Mouse (Mus musculus) gonadal fat pad, adult 2 months (tissue): Measurements from ENCODE around the gene Caskin2. TPM values are rescaled to one million over a fixed set of nuclear protein-coding genes. Genes with fewer than 3 reads are reported as not detected.

Experiments used
- DNase-seq: peaks from one replicate; pipeline ENCODE4 v3.0.0-alpha.2; 2012; ENCODE audit warnings: low read depth
- polyA plus RNA-seq: library from polyadenylated mRNA; depleted of rRNA; stranded (reverse); fragments of >200 nt; gene quantifications from 2 replicates; pipeline ENCODE4 v1.2.3, GENCODE M21; 2012

The Caskin2 gene
- polyA plus RNA-seq, 1 experiment = 46.6 TPM

DNA sequence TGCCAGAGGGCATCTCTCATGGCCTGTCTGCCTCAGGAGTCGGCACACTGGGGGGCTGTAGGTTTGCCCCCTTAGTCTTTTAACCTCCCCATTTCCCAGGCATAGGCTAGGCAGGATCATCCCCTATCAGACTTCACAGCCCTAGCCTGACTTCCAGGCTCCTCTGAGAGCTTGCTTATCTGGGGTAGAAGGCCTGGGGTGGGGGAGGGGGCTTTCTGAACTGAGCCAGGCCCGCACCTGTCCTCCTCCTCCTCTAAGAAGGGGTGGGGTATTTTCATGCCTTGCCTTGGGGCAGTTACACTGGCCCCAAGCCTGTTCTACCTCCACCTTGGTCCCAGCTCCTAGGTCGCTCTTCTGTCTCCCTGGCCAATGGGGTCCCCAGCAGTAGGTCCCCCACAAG lies 18.1 kb upstream of the Caskin2 start:
- no peak for DNase-seq

DNA sequence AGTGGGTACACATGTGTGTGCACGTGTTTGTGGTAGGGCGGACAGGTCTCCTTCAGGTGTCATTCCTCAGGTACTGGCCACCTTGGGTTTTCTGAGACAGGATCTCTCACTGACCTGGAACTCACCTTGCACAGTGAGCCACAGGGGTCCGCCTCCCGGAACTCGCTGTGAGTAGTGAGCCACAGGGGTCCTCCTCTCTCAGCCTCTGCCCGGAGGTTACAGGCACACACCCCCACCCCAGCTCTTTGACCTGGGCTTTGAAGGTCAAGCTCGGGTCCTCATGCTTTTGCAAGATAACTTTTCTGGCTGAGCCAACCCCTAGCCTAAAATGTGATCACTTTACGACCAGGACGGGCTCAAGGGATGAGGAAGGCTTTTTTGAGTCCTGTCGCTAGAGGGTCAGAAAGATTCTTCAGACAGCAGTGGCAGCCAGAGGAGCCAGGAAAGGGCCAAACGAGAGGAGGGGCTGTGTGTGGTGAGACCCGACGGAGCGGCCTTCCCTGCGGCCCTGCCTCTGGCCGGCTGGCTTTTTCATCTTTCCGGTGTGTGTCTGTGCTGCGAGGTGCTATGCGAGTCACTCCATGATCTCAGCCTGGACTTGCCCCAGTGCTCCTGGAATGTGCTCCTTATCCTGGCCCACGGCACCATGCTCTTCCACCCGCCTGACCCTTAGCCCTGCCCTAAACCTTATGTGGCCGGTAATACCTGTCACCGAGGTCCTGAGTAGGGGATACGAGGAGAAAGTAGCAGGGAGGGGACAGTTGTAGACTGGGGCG lies 17.3 kb upstream of the Caskin2 start:
- DNase-seq = no peak

DNA sequence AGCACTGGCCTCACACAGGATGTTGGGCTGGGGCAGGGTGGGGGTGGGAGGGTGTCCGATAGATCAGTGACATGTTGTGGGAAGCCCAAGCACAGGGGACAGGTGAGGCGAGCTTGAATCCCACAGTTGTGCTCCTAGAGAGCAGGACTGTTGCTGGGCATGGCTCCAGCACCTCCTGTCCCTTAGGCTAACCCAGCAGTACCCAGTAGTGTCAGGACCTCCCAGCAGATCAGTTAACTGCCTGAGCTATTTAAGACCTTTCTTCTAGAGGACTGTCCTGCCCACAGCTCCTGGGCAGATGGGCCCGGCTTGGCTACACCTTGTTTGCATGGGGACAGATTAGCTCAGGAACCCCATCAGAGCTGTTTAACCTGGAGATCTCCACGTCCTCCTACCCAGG lies 15.6 kb upstream of the Caskin2 start:
- DNase-seq = no peak

DNA sequence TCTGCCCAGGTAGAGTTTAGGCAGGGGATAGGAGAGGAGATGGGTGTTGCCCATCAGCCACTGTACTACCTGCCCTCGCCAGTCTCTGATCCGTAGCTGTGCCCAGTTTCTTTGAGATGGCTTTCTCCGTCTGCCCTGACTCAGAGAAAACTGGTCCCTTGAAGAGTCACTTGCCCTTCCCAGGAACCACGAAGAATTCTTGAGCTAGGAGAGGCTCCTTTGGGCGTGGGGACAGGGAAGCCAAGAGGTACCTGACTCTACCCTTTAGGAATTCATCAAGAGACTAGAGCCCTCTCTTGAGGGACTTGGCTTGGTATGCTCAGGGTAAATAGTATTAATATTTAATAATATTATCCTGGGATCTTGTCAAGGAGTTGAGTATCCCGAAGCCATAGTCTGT lies 14.2 kb upstream of the Caskin2 start:
- DNase-seq = no peak

DNA sequence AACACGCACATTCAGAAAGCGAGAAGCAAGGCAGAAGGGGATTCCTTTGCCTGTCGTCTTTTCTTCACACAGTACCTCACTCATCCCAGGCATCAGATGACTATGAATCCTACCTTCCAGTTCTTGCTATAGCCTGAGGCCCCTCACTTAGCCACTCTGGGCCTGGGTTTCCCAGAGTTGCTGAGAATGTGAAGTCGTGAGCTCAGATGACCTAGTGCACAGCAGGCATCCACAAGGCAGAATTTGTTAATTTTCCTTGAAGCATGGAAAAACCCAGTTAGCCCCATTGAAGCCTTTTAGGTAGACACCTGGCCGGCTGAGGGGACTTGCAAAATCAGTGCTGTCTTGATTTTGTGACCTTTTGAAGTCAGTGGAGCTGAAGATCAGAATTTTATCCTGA lies 13.0 kb upstream of the Caskin2 start:
- DNase-seq = no peak

DNA sequence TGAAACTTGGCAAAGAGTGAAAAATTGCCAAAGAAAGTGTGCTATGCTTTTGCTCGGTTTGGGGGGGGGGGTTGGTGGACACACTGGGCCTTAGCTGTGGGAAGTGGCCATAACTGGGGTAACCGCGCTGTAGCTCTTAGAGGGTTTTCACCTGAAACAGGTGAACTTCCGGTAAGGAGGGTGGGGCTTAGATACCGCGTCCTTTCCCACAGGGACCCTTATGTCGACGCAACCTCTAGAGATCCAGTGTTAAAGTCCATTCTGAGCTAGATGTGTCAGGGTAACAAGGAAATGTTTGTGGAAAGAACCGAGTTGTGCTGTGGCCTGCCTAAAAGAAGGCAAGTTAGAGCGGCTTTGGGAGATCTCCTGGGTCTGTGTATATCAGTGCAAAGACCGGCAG lies 11.4 kb upstream of the Caskin2 start:
- DNase-seq = no peak

DNA sequence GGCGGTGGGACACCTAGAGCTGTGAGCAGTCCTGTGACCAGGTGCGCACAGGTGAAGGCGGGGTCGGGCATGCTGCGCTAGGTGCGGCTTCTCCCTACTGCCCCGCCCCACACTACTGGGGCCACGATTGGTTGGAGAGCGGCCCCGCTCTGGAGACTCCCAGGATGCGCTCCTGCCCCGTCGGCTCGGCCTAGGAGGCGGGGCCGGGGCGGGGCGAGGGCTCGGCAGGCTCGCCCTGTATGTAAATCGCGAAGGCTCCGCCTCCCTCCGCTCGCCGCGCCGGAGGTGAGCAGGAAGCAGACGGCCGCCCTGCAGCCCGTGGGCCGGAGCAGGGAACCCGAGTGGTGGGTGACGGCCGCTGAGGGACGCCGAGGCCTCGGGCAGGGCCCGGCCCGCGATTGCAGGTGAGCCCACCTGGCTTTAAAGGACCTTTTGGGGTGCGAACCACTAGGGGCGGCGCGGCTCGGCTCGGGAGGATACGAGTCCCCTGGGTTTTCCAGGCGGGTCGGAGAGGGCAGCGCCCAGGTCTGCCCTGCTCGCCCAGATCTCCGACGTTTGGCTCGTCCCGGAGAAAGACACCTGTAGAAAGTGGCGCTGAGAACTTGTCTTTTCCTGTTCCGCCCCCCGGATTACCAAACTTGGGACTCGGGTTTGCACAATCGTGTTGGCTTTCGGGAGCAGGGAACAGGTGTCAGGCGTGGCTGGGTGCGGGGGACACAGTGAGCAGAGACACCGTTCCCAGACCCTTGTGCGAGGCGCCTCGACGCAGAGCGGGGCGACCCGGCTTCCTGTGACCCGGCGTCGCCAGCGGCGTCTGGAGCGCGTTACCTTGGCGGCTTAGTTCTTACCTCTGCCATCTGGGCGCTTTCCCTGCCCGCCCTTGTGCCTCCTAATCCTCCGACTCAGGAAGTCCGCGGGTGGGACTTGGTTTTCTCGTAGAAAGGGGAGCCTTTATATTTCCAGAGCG lies 10.6 kb upstream of the Caskin2 start, which contains the start of gene Llgl2:
Llgl2 (plus strand) TSS at position 276 of the 967 bp plus-strand sequence.
- DNase-seq = no peak

DNA sequence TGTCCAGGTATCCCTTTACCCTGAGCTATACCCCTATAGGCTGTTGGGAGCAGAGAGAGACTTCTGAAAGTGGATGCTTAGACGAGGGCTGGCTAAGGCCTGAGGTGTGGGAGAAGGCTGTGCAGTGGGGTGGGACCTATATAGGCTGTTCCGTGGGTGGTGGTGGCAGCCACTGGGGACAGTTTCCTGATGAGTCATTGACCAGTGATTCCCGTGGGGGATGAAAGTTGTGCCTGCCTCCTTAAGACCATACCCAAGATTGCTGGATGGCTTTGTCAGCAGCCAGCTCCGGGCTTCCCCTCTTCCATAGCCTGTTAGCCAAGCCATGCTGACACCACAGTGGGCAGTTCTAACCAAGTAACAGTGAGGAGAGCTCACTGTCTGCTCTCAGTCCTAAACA lies 7.6 kb upstream of the Caskin2 start:
- DNase-seq = no peak

DNA sequence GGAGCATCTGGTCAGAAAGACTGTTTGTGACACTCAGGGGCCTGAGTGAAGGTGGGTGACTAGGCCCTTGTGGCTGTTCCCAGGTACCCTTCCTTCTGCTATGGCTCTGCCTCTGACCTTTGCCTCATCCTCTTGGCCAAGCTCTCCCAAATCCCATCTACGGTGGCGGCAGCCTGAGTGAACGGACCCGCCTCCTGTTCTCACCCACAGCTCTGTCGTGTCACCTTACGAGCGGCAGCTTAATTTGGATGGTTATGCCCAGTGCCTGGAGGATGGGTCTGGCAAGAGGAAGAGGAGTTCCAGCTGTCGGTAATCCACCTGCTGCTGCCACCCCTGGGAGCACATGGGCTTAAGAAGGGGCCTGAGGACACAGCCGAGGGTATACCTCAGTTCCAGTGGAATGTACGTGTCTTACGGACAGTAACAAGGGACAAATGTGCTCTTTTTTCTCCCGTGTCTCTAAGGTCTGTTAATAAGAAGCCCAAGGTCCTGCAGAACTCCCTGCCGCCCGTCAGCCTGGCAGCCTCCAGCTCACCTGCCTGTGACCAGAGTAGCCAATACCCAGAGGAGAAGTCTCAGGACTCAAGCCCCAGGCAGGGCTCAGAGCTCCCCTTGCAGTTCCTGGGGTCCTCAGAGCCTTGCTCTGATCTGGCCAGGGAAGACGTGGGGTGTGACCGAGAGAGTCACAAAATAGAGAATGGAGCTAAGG lies 6.6 kb upstream of the Caskin2 start:
- DNase-seq = no peak

DNA sequence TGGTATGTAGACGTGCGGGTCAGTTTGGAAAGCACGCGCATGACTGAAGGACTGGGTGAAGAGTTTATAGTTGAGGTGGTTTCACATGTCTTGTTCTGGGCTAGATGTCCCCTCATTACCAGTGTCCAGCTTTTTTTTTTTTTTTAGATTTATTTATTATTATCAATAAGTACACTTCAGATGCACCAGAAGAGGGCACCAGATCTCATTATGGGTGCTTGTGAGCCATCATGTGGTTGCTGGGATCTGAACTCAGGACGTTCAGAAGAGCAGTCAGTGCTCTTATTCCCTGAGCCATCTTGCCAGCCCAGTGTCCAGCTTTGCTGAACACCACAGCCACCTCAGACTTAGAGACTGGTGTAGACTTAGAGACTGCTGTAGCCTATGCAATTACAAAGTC lies 3.9 kb upstream of the Caskin2 start:
- DNase-seq = no peak

DNA sequence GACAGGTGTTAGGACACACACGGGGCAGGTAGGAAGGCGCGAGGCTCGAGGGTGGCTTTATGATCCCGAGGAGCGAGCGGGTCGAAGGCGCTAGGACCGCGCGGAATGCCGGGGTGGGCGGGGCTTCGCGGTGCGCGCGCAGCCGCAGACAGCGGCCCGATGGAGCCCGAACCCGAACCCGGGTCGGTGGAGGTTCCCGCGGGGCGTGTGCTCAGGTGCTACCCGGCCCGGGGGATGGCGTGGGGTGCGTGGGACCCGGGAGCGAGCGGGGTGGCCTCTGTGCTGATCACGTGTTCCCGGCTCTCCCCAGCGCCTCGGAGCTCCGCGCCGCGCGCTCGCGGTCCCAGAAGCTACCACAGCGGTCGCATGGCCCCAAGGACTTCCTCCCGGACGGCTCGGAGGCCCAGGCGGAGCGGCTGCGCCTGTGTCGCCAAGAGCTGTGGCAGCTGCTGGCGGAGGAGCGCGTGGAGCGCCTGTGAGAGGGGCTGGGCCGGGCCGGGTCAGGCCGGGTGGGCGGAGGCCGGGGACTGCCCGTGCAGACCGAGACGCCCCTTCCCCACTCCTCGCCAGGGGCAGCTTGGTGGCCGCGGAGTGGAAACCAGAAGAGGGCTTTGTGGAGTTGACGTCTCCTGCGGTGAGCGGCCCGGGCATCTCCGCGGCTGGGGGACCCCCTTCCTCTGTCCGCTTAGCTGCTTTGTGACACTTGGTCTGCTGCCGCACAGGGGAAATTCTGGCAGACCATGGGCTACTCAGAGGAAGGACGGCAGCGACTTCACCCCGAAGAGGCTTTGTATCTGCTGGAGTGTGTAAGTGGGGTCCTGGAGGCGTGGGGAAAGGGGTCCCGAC lies 1.4 kb upstream of the Caskin2 start, which contains the start of gene Tsen54:
Tsen54 (plus strand) TSS at position 120 of the 846 bp plus-strand sequence.
- no peak for DNase-seq

DNA sequence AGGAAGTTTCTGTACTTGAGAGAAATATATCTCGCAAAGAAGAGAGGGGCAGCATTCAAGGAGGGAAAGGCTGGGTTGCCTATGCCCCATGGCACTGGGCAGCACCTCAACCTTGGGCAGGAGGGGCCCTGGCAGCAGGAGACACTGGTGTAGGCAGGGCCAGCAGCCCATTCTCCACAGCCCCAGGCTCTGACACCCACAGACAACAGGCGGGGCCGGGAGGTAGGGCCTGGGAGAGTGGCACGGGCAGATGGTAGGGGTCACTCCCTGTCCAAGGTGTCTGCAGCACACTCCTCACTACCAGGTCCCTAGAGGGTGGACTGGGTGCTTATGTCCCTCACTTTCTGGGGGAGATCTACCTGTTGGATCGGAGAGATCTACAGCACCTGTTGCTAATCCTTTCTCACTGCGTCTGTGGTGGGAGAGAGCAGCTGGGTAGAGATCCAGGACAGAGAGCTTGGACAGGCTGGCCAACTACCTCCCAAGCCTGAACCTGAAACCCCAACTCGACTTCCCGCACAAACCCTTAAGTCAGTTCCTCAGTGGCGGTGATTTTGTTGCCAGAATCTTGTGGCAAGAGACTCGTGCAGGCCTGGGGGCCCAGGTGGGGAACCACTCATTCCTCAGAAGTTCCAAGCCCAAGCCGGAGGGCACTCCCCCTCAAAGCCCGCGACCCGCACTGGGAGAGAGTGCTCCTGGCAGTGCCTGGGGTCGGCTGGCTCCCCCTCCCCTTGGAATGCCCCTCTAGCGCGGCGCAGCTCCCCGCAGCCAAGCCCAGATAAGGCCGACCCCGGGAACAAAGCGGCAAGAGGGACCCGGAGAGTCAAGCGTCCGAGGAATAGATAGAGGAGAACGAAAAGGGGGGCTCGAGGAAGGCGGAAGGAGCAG lies 662 bp downstream of the Caskin2 start:
- DNase-seq = no peak

DNA sequence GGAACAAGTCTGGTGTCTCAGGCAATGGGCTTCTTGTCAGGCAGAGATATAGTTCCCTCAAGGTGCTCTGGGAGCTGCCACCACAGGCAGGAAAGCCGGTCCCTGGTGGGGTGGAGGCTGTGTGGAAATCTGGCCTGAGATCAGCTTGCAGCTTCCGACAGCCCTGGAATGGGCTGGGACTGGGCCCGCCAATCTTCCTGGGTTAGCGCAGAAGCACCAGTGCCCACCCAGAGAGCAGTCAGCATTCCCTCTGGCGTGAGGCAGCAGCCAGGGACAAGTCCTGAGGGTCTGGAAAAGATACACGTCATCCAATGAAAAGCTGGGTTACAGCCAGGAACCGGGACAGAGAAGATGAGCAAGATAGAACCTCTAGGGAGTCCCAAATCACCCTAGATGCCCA lies 1.3 kb downstream of the Caskin2 start:
- no peak for DNase-seq

DNA sequence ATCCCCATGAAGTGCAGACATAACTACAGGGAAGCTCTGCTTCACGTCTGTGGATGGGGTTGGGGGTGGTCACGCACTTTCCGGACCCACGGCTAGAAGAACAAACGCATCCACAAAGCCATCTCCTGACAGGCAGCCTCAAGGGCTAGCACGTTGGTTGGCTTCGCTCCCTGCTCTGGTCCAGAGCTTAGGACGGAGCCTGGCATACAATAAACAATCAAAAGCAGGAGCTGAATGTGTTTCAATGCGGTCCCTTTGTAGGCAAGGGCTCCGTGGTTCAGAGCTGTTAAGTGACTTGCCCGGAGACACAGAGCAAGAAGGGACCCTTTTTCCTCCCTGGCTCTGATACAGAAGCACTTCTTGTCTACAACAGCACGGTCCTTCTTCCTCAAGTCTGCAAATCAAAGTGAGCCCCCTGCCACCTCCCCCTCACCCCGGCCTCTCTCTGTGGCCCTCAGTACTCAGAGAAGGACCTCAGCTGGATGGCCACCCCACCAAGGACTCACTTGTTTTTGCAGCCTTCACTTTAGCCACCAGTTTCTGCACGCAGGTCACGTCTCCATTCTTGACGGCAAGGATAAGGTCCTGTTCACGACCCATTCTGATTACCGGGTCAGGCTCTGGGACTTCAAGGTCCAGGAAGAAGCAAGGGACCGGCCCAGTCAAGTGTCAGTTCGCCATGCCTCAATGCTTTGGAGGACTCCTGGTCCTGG lies 1.9 kb downstream of the Caskin2 start:
- DNase-seq = no peak

DNA sequence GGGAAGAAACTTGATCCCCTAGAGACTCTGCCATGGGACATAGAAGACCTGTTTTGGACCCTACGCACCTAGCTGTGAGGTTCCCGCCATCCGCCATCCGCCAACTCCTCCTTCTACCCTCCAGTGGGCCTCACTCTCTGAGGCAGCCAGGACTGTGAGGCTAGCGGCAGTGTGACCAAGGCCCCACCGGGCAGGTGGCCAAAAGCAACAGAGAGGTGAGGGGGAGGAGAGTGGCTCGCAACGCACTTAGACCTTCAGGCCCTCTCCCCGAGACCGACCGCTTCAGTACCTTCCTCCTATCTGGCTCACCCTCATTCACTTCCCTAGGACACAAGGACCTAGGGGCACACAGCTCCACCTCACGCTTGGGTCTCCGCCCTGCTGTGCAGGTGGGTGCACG lies 3.1 kb downstream of the Caskin2 start:
- DNase-seq = no peak

DNA sequence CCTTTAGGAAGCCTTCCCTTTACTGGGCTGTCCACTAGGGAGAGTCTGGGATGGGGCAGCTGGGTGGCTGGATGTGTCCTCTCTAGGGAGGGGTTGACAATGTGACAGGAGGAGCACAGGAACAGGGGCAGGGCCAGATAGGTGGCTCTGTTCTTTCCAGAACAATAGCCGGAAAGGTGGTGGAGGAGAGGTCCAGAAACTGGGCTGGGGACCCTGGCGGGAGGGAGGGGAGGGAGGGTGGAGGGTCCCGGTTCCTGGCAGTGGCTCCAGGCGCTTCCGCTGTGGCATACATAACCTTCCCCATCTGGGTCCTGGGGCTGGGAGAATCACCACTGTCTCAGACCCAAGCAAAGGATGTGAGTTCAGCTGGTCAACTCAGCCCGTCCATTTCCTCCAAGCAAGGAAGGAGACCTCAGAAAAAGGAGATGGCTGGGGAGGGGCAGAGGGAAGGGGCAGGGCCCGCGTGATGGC lies 4.1 kb downstream of the Caskin2 start:
- no peak for DNase-seq

DNA sequence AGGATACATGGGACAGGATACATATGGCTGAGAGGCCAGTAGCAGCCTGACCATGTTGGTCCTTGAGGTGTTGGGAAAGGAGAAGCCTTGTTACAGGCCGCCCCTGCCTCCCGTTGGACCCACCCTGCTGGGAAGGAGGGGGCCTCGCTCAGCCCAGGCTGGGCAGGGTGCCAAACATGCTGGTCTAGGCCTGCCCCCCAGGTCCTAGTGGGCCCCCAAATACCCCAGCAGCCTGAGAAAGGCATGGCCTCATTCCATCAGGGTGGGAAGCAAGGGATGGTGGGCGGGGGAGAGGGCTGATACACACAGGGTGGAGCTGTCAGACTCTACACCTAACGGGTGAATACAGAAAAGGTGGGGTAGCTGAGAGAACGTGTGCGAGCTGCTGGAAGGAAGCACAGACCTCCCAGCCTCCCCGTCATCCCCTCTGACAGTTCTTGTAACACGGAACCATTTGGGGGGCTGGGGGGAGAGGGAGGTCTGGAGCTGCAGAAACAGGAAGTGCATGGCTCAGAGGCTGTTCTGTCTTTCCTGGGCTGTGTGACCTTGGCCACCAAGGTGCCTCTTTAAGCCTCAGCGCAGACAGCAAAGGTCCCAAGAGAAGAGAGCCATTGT lies 4.6 kb downstream of the Caskin2 start:
- DNase-seq = no peak

DNA sequence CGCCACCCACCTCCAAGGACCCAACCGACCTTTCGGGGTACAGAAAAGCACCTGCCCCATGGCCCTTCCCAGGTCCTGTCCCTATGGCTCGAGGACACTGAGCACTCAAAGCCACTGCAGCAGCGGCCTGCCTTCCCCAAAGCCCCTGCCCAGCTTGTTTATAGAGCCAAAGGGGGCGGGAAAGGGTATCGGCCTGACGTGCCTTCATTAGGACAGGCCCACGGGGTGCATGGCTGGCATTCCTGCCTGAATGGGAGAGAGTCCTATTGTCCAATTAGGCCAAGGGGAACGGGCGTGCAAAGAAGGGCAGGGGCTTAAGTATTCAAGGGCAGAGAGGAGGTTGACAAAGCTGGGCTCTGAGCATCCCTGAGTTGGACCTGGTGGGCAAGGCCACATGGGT lies 5.5 kb downstream of the Caskin2 start:
- DNase-seq = no peak

DNA sequence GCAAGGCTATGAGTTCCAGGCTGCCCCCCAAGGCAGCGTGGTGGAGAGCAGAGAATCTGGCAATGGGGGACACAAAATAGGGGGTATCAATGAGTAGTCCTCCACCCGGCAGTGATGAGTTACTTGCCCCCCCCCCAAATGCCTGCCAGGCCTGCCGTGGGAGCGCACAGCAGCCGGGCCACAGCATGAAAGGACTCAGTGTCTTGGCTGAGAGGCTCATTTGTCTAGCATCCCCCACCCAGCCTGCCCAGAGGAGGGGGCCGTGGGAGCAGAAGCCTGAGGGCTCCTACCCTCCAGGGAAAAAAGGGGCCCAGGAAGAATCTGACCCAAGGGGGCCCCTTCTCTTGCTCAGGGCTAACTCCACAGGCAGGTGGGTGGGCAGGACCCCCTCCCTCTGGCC lies 6.1 kb downstream of the Caskin2 start:
- no peak for DNase-seq
